Mouse (Mus musculus) CH12.LX (cell line): ENCODE results near the gene Glyctk.
"Not testable (repeated sequence)": the region's sequence is repeated elsewhere in the genome, so short reads cannot be mapped to it uniquely, and the experiment has no call there.

Experiments
- CTCF ChIP-seq, 2 experiments: IDR thresholded peaks in 1 of 2; conservative IDR thresholded peaks in 1 of 2; 2 replicates each; pipeline ENCODE4 v1.5.1; 2011 to 2012; ENCODE audit warnings: low read depth in 2 of 2, low read length in 2 of 2, improper control_type of control experiment in 1 of 2, inconsistent platforms in 1 of 2, mild to moderate bottlenecking in 1 of 2, moderate library complexity in 1 of 2
- E2F4 ChIP-seq: IDR thresholded peaks from 2 replicates; pipeline ENCODE4 v1.6.1; 2011; ENCODE audit warnings: low read depth, low read length, improper control_type of control experiment; ENCODE audit not compliant: insufficient replicate concordance
- GABPA ChIP-seq: IDR thresholded peaks from 2 replicates; pipeline ENCODE4 v1.6.1; 2012; ENCODE audit warnings: low read depth, low read length, improper control_type of control experiment, inconsistent platforms; ENCODE audit not compliant: insufficient replicate concordance
- MAX ChIP-seq: IDR thresholded peaks from 2 replicates; pipeline ENCODE4 v1.6.1; 2011; ENCODE audit warnings: low read length, improper control_type of control experiment
- POLR2A ChIP-seq: IDR thresholded peaks from 2 replicates; pipeline ENCODE4 v1.6.1; 2011; ENCODE audit warnings: low read depth, mild to moderate bottlenecking, improper control_type of control experiment, low read length
- TBP ChIP-seq: conservative IDR thresholded peaks from 2 replicates; pipeline ENCODE4 v1.6.1; 2011; ENCODE audit warnings: low read depth, low read length, improper control_type of control experiment
- TCF12 ChIP-seq: IDR thresholded peaks from 2 replicates; pipeline ENCODE4 v1.6.1; 2014; ENCODE audit warnings: low read depth, mild to moderate bottlenecking, inconsistent platforms, low read length, improper control_type of control experiment
- UBTF ChIP-seq: IDR thresholded peaks from 2 replicates; pipeline ENCODE4 v1.6.1; 2012; ENCODE audit warnings: low read depth, mild to moderate bottlenecking, inconsistent platforms, low read length, improper control_type of control experiment, moderate library complexity

DNA sequence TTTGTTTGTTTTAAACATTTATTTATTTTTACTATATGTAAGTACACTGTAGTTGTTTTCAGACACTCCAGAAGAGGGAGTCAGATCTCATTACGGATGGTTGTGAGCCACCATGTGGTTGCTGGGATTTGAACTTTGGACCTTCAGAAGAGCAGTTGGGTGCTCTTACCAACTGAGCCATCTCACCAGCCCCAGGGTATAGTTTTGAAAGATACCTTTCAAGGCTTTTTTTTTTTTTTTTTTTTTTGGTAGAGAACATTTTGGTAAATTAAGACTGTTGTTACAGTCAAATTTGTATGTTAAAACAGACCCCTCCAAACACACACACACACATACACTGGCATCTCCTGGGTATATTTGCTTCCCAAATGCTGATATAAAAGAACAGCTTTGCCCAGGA, 11.1 kb upstream of the Glyctk start:
- TF ChIP-seq CTCF (conservative IDR thresholded peaks at IDR 0.05 in 1 of 2, IDR thresholded peaks at IDR 0.05 in 1 of 2; ENCODE audit: low read depth in 2 of 2, low read length in 2 of 2) (peak in 1 of 2 experiments; percentile 22; a peak in 1 of 4 replicates), TBP (peak; percentile 84)
- not testable (repeated sequence) for TF ChIP-seq UBTF, MAX, POLR2A, GABPA, TCF12, E2F4
